Mouse (Mus musculus) B cell, adult 2 months (primary cell): ENCODE measurements around the gene Insc.

Experiments used
- DNase-seq, 2 experiments: peaks; one replicate each; pipeline ENCODE4 v3.0.0; 2022

Gene Insc

GRCm38 (mm10) chr7:114743022-114743780, at the start of gene Insc:
TSS of gene Insc (plus strand) at chr7:114743694.
- DNase-seq, result no peak

- DNase-seq, result no peak
Measured at GRCm38 (mm10) chr7:114700871-114701270, 42.6 kb upstream of the Insc start.

GRCm38 (mm10) chr7:114706716-114707115, 36.8 kb upstream of the Insc start:
- DNase-seq, result no peak

- DNase-seq, result no peak
Measured at GRCm38 (mm10) chr7:114707398-114707797, 36.1 kb upstream of the Insc start.

GRCm38 (mm10) chr7:114710419-114710818, 33.1 kb upstream of the Insc start:
- DNase-seq, result no peak

- DNase-seq, result no peak
Measured at GRCm38 (mm10) chr7:114712523-114712922, 31.0 kb upstream of the Insc start.

- DNase-seq, result no peak
Measured at GRCm38 (mm10) chr7:114718300-114718699, 25.2 kb upstream of the Insc start, which contains the start of gene Calcb. TSS of gene Calcb (plus strand) at chr7:114718643.

- DNase-seq, result peak; percentile 21 to 37
Measured at GRCm38 (mm10) chr7:114719381-114720131, 23.9 kb upstream of the Insc start.

GRCm38 (mm10) chr7:114729696-114730095, 13.8 kb upstream of the Insc start:
- peak; percentile 52 to 55 for DNase-seq

GRCm38 (mm10) chr7:114731175-114731574, 12.3 kb upstream of the Insc start:
- no peak for DNase-seq

GRCm38 (mm10) chr7:114731700-114732099, 11.8 kb upstream of the Insc start:
- DNase-seq, result peak; percentile 25 to 26

- DNase-seq, result no peak
Measured at GRCm38 (mm10) chr7:114736256-114736655, 7.2 kb upstream of the Insc start.

- DNase-seq, result no peak
Measured at GRCm38 (mm10) chr7:114738166-114738565, 5.3 kb upstream of the Insc start.

- DNase-seq, result peak in 1 of 2 experiments; percentile 31
Measured at GRCm38 (mm10) chr7:114740360-114741165, 2.9 kb upstream of the Insc start.

- no peak for DNase-seq
Measured at GRCm38 (mm10) chr7:114744639-114745245, 1.2 kb downstream of the Insc start.

GRCm38 (mm10) chr7:114745481-114746271, 2.2 kb downstream of the Insc start:
- DNase-seq, result no peak

- DNase-seq, result no peak
Measured at GRCm38 (mm10) chr7:114747596-114747995, 4.1 kb downstream of the Insc start.

- DNase-seq, result no peak
Measured at GRCm38 (mm10) chr7:114748239-114748638, 4.7 kb downstream of the Insc start.

- no peak for DNase-seq
Measured at GRCm38 (mm10) chr7:114753471-114753870, 10.0 kb downstream of the Insc start.

GRCm38 (mm10) chr7:114754196-114754595, 10.7 kb downstream of the Insc start:
- DNase-seq, result no peak

- no peak for DNase-seq
Measured at GRCm38 (mm10) chr7:114754626-114755025, 11.1 kb downstream of the Insc start.

- DNase-seq, result no peak
Measured at GRCm38 (mm10) chr7:114762660-114763059, 19.2 kb downstream of the Insc start.
